Mouse (Mus musculus): ENCODE measurements around the gene Lrrk2. TPM values are rescaled to one million over a fixed set of nuclear protein-coding genes. Genes with fewer than 3 reads are reported as not detected.

Gene Lrrk2
- polyA plus RNA-seq (2015; fragmentation: Nextera tagmentation; extraction: Ambion mirVana): 3.4 and 3.5 TPM in 2 replicates

GRCm38 (mm10) chr15:91672645-91673568 is at the start of gene Lrrk2:
Lrrk2 (plus strand) TSS chr15:91673175.
- peak; percentile 87 for ATAC-seq (ENCODE audit: extremely low read depth, insufficient number of reproducible peaks, low FRiP score, low TSS enrichment)
- Histone ChIP-seq H3K9ac (peak within 1 kb of the TSS; percentile 89), H3K4me3 (peak within 1 kb of the TSS; percentile 72), H3K27me3 (replicated peaks) (no peaks in the 10 kb centered on the region), H3K4me2 (peak within 1 kb of the TSS; percentile 83), H3K36me3 (no peaks in the 10 kb centered on the region), H3K9me3 (no peaks in the 10 kb centered on the region), H3K27ac (replicated peaks) (peak within 1 kb of the TSS; percentile 92), H3K4me1 (peaks cover 21% of the 10 kb centered on the region)
- 4% methylated on average over 33 of the region's 40 CpGs for whole genome bisulfite sequencing

GRCm38 (mm10) chr15:91624475-91624874 is 48.5 kb upstream of the Lrrk2 start:
- 80% methylated on average over 2 of the region's 2 CpGs for WGBS
- ATAC-seq (ENCODE audit: extremely low read depth, insufficient number of reproducible peaks, low FRiP score, low TSS enrichment): no peak

GRCm38 (mm10) chr15:91629137-91629536 is 43.8 kb upstream of the Lrrk2 start:
- Histone ChIP-seq H3K9ac (no peak overlapping the region), H3K27ac (replicated peaks) (no peak overlapping the region), H3K27me3 (replicated peaks) (no peaks in the 10 kb centered on the region), H3K4me1 (no peaks in the 10 kb centered on the region), H3K9me3 (no peaks in the 10 kb centered on the region), H3K36me3 (no peaks in the 10 kb centered on the region), H3K4me2 (no peak overlapping the region), H3K4me3 (no peak overlapping the region)
- WGBS: 63% methylated on average over 3 of the region's 3 CpGs
- ATAC-seq (ENCODE audit: extremely low read depth, insufficient number of reproducible peaks, low FRiP score, low TSS enrichment): no peak

More at GRCm38 (mm10) chr15:91624475-91624874, 48.5 kb upstream of the Lrrk2 start:
- no peak overlapping the region for H3K4me2 ChIP-seq
- H3K36me3 ChIP-seq: no peaks in the 10 kb centered on the region
- H3K9ac ChIP-seq: no peak overlapping the region
- no peaks in the 10 kb centered on the region for H3K27me3 ChIP-seq (replicated peaks)
- H3K4me1 ChIP-seq: no peaks in the 10 kb centered on the region
- H3K9me3 ChIP-seq: no peaks in the 10 kb centered on the region
- H3K4me3 ChIP-seq: no peak overlapping the region
- no peak overlapping the region for H3K27ac ChIP-seq (replicated peaks)

GRCm38 (mm10) chr15:91632473-91632872 is 40.5 kb upstream of the Lrrk2 start:
- Histone ChIP-seq H3K4me1 (no peaks in the 10 kb centered on the region), H3K4me3 (no peak overlapping the region), H3K4me2 (no peak overlapping the region), H3K9me3 (no peaks in the 10 kb centered on the region), H3K9ac (no peak overlapping the region), H3K27ac (replicated peaks) (no peak overlapping the region), H3K36me3 (no peaks in the 10 kb centered on the region), H3K27me3 (replicated peaks) (no peaks in the 10 kb centered on the region)
- WGBS: 74% methylated on average over 4 of the region's 4 CpGs
- no peak for ATAC-seq (ENCODE audit: extremely low read depth, insufficient number of reproducible peaks, low FRiP score, low TSS enrichment)

GRCm38 (mm10) chr15:91633051-91633450 is 39.9 kb upstream of the Lrrk2 start:
- no peak for ATAC-seq (ENCODE audit: extremely low read depth, insufficient number of reproducible peaks, low FRiP score, low TSS enrichment)
- Histone ChIP-seq H3K27ac (replicated peaks) (no peak overlapping the region), H3K36me3 (no peaks in the 10 kb centered on the region), H3K4me1 (no peaks in the 10 kb centered on the region), H3K4me2 (no peak overlapping the region), H3K9me3 (no peaks in the 10 kb centered on the region), H3K4me3 (no peak overlapping the region), H3K27me3 (replicated peaks) (no peaks in the 10 kb centered on the region), H3K9ac (no peak overlapping the region)
- WGBS: 83% methylated on average over 9 of the region's 9 CpGs

- ATAC-seq (ENCODE audit: extremely low read depth, insufficient number of reproducible peaks, low FRiP score, low TSS enrichment): no peak
- Histone ChIP-seq H3K9me3 (no peaks in the 10 kb centered on the region), H3K4me3 (no peak overlapping the region), H3K4me2 (no peak overlapping the region), H3K27ac (replicated peaks) (no peak overlapping the region), H3K4me1 (no peaks in the 10 kb centered on the region), H3K9ac (no peak overlapping the region), H3K27me3 (replicated peaks) (no peaks in the 10 kb centered on the region), H3K36me3 (no peaks in the 10 kb centered on the region)
- WGBS: 63% methylated on average over 6 of the region's 6 CpGs
Measured at GRCm38 (mm10) chr15:91633806-91634205, 39.2 kb upstream of the Lrrk2 start.

- Histone ChIP-seq H3K4me1 (no peaks in the 10 kb centered on the region), H3K27ac (replicated peaks) (no peak overlapping the region), H3K9ac (no peak overlapping the region), H3K9me3 (no peaks in the 10 kb centered on the region), H3K36me3 (no peaks in the 10 kb centered on the region), H3K27me3 (replicated peaks) (no peaks in the 10 kb centered on the region), H3K4me3 (no peak overlapping the region), H3K4me2 (no peak overlapping the region)
- ATAC-seq (ENCODE audit: extremely low read depth, insufficient number of reproducible peaks, low FRiP score, low TSS enrichment): no peak
- WGBS: 71% methylated on average over 8 of the region's 8 CpGs
Measured at GRCm38 (mm10) chr15:91634236-91634635, 38.7 kb upstream of the Lrrk2 start.

GRCm38 (mm10) chr15:91641631-91642030 is 31.3 kb upstream of the Lrrk2 start:
- Histone ChIP-seq H3K27ac (replicated peaks) (no peak overlapping the region), H3K27me3 (replicated peaks) (no peaks in the 10 kb centered on the region), H3K4me1 (no peaks in the 10 kb centered on the region), H3K36me3 (no peaks in the 10 kb centered on the region), H3K9me3 (no peaks in the 10 kb centered on the region), H3K4me2 (no peak overlapping the region), H3K9ac (no peak overlapping the region), H3K4me3 (no peak overlapping the region)
- ATAC-seq (ENCODE audit: extremely low read depth, insufficient number of reproducible peaks, low FRiP score, low TSS enrichment): no peak
- 70% methylated on average over 3 of the region's 3 CpGs for WGBS

GRCm38 (mm10) chr15:91642682-91643306 is 30.2 kb upstream of the Lrrk2 start:
- H3K27me3 ChIP-seq (replicated peaks): no peaks in the 10 kb centered on the region
- H3K27ac ChIP-seq (replicated peaks): no peak overlapping the region
- ATAC-seq (ENCODE audit: extremely low read depth, insufficient number of reproducible peaks, low FRiP score, low TSS enrichment): no peak
- no peaks in the 10 kb centered on the region for H3K36me3 ChIP-seq
- no peak overlapping the region for H3K4me2 ChIP-seq
- no peaks in the 10 kb centered on the region for H3K4me1 ChIP-seq
- H3K9ac ChIP-seq: no peak overlapping the region
- H3K4me3 ChIP-seq: no peak overlapping the region
- H3K9me3 ChIP-seq: no peaks in the 10 kb centered on the region
- WGBS: 67% methylated on average over 9 of the region's 9 CpGs

GRCm38 (mm10) chr15:91643632-91644348 is 29.2 kb upstream of the Lrrk2 start:
- no peak for ATAC-seq (ENCODE audit: extremely low read depth, insufficient number of reproducible peaks, low FRiP score, low TSS enrichment)
- Histone ChIP-seq H3K9me3 (no peaks in the 10 kb centered on the region), H3K4me2 (no peak overlapping the region), H3K27me3 (replicated peaks) (no peaks in the 10 kb centered on the region), H3K9ac (no peak overlapping the region), H3K4me3 (no peak overlapping the region), H3K4me1 (no peaks in the 10 kb centered on the region), H3K36me3 (no peaks in the 10 kb centered on the region), H3K27ac (replicated peaks) (no peak overlapping the region)
- WGBS: 76% methylated on average over 7 of the region's 7 CpGs

GRCm38 (mm10) chr15:91650270-91650669 is 22.7 kb upstream of the Lrrk2 start:
- Histone ChIP-seq H3K4me3 (no peak overlapping the region), H3K4me1 (no peaks in the 10 kb centered on the region), H3K9ac (no peak overlapping the region), H3K36me3 (no peaks in the 10 kb centered on the region), H3K4me2 (no peak overlapping the region), H3K9me3 (no peaks in the 10 kb centered on the region), H3K27me3 (replicated peaks) (no peaks in the 10 kb centered on the region), H3K27ac (replicated peaks) (no peak overlapping the region)
- WGBS: 51% methylated on average over 3 of the region's 3 CpGs
- no peak for ATAC-seq (ENCODE audit: extremely low read depth, insufficient number of reproducible peaks, low FRiP score, low TSS enrichment)
